Mouse (Mus musculus) cerebellum, adult 9-10 months (tissue): ENCODE data around the gene Tfec.

Experiments
- DNase-seq: peaks from one replicate; pipeline ENCODE4 v3.0.0; 2022

Tfec gene

DNA sequence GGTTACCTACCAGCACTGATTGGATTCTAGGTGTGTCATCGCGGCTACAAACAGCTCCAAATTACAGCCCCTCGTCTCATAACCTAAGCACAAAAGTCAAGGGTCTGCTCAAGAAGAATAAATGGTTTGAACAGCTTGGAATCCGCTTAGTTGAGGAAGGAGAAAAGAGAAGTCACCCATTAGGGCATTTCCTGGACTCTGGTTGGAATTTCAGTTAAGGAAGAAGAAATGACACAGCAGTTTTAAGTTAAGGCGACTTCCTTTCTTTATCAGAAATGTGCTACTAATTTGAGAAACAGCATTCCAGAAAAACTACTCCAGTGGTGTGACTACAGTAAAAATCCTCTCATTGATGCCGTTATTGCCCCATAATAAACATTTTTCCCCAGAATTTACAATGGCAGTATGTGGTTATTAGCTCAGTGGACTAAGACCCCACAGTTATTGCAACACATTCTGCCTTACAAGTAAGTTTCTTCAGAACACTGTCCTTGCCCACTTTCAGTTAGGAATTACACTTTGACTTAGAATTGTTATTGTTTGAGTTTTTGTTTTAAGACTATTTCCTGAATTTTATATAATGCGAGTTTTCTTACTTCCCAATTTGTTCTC lies at the start of gene Tfec:
Gene Tfec, minus strand, starts transcription at position 191 of the 612 bp plus-strand sequence.
- DNase-seq: no peak

DNA sequence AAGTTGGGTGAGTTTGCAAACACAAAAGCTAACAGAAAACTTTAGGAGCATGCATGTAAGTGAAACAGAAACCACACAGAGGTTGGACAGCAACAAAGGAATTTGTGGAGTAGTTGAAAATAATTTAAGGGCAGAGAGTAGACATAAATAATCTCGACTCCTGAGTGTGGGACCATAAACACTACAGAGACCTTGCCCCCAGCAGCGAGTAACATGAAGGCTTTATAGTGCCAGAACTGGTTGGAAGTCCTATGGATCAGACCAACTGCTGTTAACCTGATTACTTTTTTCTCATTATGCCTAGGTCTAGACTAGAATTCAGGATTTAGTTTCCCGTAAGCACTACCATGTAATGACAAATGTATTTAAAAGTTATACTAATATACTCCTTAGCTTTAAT lies 49.6 kb upstream of the Tfec start:
- no peak for DNase-seq

DNA sequence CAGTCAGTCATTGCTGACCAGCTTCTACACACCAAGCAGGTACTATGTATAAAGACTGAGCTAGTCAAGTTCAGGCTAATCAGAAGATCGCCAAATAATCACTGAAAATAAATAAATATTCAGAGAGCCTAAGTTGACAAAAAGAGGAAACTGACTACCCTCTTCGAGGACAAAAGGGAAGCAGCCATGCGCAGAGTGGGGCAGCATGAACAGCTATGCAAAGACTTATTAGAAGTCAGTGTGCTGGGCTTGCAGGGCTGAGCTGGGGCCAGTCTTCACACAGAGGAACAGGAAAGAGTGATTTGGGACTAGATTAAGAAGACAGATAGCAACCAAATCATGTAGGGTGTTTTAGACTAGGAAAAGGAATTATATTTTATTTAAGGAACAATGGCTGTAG lies 45.3 kb upstream of the Tfec start:
- no peak for DNase-seq

DNA sequence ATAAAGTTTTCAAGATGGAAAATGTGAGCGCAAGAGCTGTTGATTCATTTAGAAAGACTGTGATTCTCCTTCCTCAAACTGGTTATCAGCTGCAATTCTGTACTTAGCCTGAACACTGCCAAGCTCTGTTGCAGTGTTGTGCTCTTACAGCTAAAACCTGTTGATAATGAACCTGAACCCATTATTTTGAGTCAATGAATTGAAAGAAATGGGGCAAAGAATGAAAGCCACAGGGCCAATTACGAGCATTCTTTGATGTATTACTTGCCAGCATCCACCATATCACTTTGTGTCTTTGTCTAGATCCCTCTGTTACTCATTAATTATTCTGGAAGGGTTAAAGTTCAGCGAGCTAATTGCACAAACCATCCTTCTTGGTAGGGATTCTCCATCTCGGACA lies 44.2 kb upstream of the Tfec start:
- no peak for DNase-seq

DNA sequence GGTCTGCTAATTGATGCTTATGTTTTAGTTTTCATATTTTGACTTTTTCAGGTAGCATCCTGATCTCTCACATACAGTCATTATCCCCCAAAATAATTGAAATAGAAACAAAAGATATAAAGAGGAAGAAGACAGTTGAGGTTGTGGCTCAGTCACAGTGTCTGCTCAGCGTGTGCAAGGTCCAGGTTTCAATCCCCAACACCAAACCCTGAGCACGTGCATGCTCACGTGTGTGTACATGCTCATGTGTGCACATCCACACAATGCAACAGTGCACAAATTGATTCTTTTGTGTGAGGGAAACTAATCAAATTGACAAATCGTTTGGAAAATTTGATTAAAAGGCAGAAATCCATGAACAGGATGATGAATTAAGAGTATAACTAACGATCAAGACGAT lies 32.8 kb upstream of the Tfec start:
- no peak for DNase-seq

DNA sequence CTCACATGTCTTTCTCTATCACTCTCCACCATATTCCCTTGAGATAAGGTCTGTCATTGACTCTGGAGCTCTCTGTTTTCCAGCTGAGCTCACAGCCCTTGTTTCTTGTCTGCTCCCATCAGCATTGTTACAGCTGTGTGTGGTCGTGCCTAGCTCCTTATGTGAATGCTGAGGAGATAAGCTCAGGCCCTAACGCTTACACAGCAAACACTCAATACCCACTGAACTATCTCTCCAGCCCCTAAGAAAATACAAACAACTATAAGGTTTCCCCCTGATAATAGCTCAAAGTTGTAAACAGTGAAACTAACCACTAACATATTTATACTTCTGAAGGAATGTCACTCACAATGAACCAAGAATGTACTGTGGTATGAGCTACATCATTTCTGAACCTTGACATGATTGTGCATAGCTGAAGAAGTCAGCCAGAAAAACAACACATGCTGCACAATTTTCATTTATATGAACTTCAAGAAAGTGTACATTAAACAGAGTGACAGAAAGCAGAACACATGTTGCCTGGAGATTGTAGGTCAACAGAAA lies 21.9 kb upstream of the Tfec start:
- DNase-seq: no peak

DNA sequence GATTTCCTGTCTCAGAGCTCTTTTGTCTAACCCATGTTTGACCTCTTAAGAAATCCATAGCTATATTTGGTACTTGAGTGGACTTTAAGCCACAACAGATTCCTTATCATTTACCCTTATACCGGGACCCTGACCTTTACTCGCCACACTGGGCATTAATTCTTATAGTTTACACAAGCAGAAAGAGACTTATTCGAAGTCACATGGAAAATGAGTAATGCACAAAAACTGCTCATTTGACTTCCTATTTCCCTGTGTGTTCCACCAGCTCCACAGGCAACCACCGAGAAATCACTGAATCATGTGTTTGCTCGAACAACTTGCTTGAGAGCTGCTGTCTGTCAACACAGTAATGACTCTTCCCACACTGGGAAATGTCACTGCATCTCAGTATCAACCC lies 6.4 kb downstream of the Tfec start:
- no peak for DNase-seq

DNA sequence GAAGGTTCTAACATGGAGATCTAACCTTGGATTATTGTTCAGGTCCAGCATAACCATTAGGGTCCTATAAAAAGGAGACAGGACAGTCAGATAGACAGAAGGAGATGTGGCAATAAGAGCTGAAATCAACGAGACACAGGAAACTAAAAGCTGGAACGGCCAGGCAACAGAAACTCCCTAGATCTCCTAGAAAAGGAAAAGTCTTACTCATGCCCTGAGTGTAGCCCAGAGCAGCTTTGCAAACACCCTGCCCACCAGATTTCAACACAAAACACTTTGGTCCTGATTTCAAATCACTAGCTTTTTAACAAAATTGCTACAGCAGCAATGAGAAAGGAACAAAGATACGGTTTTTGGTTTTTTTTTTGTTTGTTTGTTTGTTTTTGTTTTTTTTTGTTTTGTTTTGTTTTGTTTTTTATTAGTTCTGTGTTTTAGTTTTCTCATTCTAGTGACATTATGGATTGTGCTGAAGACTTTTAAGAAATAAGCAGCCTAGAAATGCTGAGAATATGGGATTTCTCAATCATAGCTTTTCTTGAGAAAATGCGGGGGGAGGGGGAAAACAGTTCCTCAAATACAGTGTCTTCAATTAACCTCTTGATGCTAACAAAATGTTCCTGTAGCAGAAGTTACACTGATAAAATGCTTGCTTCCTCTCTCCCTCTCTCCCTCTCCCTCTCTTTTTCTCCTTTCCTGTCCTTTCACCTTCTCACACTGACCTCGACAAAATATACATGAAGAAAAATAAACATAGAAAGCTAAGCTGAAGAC lies 14.5 kb downstream of the Tfec start:
- DNase-seq: no peak

DNA sequence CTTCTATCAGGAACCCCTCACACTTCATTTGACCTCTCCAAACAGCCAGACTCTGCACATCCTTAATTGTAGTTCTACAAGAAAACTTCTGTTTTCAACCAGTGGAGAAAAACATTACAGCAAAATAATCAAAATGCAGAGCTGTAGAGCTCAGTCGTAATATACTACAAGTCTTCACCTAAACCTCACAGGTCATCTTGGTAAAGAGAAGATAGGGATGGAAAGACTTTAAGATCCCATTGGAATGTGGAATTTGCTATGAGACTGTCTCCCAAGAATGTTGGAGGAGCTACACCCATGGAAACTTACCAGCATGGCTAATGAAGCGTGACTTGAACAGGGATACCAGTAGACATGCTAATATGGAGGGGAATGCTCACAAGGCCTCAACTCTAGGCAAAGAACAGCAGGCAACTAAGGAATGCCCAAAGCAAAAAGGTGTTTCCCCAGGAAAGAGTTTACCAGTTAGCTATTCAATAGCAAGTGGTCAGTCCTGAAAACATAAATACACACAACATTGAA lies 24.2 kb downstream of the Tfec start:
- DNase-seq: no peak

DNA sequence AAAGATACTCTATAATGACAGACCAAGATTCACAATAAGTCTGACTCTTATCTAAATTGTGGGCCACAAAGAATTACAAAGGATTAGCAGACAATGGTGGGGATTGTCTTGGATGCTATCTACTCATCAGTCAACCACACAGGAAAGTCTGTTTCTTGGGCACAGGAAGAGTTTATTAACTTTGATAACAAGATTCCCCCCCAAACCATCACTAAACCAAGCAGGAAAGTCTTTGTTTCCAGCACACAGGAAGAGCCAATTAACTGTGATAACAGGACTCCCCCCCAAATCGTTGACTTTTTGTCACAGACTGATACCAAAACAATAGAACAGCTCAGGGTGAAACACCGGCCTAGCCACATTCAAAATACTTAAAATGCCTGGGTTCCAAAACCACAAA lies 28.2 kb downstream of the Tfec start:
- DNase-seq: no peak

DNA sequence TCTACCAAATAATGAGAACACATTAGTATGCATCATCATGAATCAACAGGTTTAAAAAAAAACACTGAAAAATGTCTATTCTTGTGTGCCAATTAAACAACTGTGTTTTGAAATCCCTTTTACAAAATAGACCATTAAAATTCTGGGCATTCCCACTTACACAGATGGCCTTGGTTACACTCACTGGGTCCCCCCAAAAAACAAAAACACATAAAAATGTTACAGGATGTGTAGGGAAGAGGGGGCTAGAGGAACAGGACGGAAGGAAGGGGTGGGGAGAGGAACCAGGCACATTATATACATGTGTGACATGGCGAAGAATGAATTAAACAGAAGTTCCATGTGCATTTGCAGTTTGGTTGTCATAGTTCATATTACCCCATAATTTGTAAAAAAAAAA lies 29.9 kb downstream of the Tfec start:
- no peak for DNase-seq

DNA sequence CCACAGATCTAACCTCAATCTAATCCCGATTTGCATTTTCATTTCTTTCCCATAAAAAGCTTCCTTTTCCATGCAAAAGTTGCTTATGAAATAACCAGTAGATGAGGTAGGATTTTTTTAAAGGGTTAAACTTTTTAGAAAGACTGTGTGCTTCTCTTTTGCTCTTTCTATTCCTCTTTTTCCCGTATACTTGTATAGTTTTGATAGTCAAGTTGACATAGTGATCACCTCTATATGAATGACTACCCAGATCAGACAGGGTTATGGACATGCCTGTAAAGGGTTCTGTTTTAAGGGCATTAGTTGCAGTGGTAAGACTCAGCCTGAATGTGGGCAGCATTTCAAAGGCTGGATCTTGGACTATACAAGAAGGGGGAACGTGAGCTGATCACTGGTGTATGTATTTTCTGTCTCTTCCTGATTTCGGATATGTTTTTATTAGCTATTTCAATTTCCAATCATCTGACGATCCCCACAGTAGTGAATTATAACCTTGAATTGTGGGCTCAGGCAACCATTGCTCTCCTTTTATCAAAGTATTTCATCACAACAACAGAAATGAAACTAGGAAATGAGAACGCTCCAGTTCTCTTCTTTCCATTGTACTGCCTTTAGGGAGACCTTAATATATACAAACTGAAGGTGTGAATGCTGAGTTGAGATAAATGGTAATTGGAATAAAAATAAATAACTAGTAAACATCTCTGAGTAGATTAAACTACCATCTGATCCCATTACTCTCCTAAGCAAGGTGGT lies 35.3 kb downstream of the Tfec start:
- DNase-seq: no peak

DNA sequence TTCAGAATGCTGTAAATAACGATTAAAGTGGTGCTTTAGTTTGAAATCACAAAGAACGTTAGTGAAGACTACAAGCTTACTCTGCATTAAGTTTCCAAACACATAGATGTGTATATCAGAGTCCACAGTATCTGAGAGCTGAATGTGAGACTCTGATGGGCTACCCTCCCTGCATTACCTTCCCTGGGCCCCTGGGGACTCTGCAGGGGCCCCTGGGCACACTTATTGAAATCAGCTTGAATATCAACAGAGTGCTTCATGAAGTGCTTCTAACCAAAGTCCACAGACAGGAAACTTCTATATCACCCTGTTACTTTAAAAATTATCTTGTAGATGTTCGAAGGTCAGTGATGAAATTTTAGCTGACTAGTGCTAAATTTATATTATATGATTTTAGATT lies 36.2 kb downstream of the Tfec start:
- no peak for DNase-seq

DNA sequence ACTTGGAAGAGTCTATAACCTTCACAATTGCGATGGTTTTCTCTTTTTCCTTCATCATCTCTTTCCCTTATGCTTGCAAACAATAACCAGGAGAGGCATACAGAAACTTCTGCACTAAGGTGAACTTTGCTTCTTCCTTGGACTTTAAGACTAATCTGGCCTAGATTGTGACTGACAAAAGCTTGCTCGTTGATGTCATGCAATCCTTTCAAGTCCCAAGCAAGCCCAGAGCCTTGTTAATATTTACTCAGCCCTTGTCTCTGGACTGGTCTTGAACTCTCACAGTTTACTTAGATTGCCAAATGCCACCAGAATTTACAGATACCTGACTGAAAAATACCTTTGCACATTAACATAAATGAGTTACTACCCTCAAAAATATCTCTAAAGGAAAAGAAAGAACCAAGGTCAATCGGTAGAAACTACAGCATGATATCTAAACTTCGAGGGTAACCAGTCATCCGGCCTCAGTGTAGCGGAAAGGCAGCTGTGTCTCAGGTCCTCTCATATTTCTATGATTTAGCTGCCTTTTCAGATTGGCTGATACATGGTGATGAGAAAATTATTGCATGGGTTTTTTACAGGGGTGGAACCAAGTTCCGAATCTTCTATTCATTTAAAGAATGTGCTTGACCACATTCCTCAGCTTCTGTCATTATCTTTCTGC lies 42.2 kb downstream of the Tfec start:
- DNase-seq: no peak

DNA sequence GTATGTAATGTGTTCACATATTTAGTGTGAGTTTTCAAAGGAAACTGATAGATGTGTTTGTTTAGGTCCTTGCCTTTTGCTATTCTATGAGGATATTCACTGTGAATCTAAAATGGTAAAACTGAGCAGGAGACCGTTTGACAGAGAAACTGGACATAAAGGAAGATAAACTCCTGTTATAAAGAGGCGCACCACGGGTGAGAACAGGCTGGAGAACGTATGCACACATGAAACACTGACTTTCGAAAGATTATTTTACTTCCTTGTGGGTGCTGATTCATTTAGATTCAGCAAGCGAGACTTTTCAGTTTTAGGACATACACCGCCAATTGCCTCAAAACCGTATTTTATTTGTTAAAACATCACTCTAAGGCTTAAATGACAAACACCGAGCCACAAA lies 43.3 kb downstream of the Tfec start:
- no peak for DNase-seq

DNA sequence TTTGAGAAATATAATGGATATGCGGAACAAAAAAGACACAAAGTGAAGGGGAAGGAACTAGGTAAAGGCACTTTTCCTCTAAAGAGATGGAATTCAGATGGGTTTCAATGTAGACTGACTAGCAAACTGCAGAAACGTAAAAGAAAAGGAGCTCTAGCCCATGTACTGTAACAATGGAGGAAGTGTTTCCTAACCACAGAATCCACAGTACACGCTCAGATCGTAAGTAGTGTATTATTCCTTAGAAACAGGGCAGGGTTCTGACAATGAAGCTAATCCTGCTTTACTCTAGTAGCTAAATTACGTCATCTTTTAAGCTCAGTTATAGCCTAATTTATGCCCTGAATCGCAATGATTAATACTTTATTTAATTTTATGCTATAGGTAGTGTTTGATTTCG lies 51.7 kb downstream of the Tfec start:
- no peak for DNase-seq

DNA sequence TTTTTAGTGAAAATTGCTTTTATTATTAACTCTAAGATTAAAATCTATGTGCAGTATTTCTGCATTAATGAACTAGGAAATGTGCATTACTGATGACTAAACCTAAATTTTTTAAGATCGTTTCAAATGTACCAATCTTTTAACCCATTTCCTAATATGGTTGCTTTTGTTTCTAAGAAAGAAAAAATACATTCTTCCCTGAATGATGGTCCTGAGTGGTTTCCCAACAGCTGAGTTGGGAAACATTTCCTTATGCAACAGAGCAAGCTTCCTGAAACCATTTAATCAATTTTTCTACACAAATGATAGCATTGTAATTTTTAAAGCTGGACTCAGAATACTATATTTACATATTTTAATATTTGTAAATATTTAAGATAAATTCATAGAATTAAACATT lies 62.6 kb downstream of the Tfec start:
- DNase-seq: no peak

DNA sequence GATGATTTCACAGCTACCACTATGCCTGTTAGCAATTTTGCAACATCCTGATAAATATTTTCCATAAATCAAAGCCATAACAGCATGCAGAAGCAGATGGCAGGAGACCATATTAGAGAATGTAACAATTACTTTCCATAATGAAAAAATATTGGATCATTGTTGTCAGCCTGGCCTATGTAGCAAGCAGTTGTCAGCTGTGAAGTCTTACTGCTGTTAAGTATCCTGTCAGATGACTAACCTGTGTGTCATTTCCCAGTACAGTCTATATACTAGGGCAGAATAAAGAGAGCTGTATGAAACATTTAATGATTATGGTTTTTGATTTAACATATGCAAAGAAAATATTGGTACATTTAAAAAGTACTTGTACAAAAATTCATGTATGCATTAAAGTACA lies 69.9 kb downstream of the Tfec start:
- DNase-seq: no peak

DNA sequence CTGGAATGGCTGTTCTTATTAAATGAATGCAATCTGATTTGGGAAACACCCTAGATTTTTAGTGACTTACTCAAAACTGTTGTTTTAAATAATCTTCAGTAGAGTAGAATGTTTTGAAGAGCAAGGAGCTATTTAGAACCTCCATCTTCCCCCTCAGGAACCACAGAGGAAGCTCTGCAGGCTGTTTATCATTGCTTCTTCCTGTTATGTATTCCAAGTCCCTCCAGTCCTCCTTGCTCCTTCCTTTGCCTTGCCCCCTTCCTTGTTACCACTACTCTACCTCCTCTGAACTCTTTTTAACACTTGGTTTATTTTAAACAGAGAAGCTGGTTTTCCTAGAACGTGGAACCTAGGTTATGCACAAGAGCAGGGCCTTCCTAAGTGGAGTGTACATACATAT lies 76.3 kb downstream of the Tfec start:
- DNase-seq: no peak

DNA sequence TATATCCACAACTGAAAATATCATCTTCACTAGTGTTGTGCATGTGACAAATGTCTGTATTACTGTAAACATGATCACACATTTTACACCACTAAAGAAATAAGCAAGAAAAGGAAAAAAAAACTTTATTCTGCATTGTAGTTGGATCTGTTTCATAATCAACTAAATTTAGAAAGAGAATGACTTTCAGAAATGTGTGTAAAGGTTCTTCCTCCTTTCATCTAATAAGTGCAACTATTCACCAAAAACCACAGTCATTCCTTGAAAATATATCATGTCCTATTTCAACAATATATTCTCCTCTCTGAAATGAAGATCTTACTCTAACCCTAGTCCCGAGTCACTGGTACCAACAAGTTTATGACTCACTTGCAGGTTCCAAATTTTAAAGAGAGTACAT lies 91.9 kb downstream of the Tfec start:
- no peak for DNase-seq

DNA sequence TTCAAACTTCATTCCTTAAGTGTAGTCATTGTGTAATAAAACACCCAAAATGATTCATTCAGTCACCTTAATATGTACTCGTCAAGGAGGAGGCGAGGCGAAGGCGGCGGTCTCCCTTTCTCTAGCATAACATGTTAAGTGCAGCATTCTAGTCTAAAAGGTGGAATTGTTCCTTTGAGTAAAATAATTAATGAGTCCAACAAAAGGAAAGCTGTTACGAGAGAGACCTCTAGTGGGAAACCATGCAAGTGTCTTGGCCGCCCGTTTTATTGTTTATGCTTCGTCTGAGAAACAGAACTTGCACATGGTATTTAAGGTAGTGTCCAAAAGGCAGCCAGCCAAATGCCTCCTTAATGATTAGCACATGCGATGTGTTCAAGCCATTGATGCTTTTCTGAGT lies 100.6 kb downstream of the Tfec start:
- DNase-seq: peak; percentile 13

DNA sequence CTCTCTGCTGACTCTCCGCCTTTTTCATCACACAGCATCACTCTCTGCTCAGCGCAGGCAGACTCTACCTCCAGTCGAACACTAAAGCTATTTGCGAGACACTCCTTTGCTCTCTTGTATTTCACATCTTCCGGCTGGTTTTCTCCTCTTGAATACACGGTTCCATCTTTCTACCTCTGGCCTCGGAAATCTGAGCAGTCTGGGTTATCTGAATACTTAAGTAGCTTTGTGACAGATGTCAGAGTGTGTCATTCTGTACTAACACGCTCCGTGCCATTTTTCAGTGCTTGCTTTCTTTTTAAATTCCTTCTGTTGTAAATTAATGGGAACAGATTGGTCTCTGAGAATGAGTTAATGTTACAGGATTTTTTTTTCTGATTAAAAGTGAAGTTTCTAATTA lies 101.3 kb downstream of the Tfec start:
- no peak for DNase-seq

DNA sequence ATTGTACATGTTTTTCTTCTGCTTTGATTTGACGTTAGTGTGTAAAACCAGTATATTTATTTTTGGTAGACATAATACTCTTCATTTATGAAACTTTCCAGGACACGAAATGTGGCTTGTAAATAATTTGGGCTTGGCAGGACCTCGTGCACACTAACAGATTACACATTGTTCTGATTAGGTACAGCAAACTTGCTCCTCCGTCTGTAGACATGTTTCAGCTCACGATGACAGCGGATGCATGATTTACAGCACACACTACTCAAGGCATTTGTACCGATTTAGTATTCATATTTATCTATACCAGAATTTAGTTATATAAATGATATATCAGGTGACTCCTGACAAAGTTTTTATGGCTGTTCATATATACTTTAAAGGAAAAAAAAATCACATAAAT lies 104.2 kb downstream of the Tfec start:
- no peak for DNase-seq
